Mouse (Mus musculus) forebrain, embryonic 13.5 days (tissue): ENCODE measurements at regions not wholly inside any gene's neighbourhood (a gene's known extent, or its start where the extent isn't known, plus 50 kb on each side); places are given as distances from the start of the nearest gene placed in this dataset.

ENCODE experiments used
- ATAC-seq: fragments of 200-750 bp; cut with Nextera tagmentation; 2 replicates; pipeline ENCODE4 v1.8.0; 2017
- H3K27ac ChIP-seq: fragments of 300-500 bp; sonication (generic); 2 replicates; pipeline ENCODE4 v1.5.1; 2015; ENCODE audit warnings: inconsistent platforms, mild to moderate bottlenecking, moderate library complexity
- H3K27me3 ChIP-seq: fragments of 300-500 bp; sonication (generic); 2 replicates; pipeline ENCODE4 v1.6.1; 2015; ENCODE audit warnings: mild to moderate bottlenecking, inconsistent platforms
- H3K36me3 ChIP-seq: fragments of 300-500 bp; sonication (generic); 2 replicates; pipeline ENCODE4 v1.6.1; 2015; ENCODE audit warnings: mild to moderate bottlenecking, inconsistent platforms; ENCODE audit not compliant: poor library complexity, severe bottlenecking
- H3K4me1 ChIP-seq: fragments of 300-500 bp; sonication (generic); 2 replicates; pipeline ENCODE4 v1.6.1; 2015; ENCODE audit warnings: inconsistent platforms
- H3K4me2 ChIP-seq: fragments of 300-500 bp; sonication (generic); 2 replicates; pipeline ENCODE4 v1.6.1; 2015; ENCODE audit warnings: inconsistent platforms, mild to moderate bottlenecking, moderate library complexity
- H3K4me3 ChIP-seq: fragments of 300-500 bp; sonication (generic); 2 replicates; pipeline ENCODE4 v1.5.1; 2015; ENCODE audit warnings: mild to moderate bottlenecking, inconsistent platforms
- H3K9ac ChIP-seq: fragments of 300-500 bp; sonication (generic); 2 replicates; pipeline ENCODE4 v1.6.1; 2015; ENCODE audit warnings: mild to moderate bottlenecking, inconsistent platforms
- H3K9me3 ChIP-seq: fragments of 300-500 bp; sonication (generic); replicated peaks from 2 replicates; pipeline ENCODE4 v1.6.1; 2016; ENCODE audit warnings: inconsistent platforms
- WGBS: fragments of 180-500 bp; shearing (Covaris S2); methylation state at CpG from one replicate; pipeline ENCODE4 v1.1.7; 2015; 5-methylcytosine and 5-hydroxymethylcytosine counted together

DNA sequence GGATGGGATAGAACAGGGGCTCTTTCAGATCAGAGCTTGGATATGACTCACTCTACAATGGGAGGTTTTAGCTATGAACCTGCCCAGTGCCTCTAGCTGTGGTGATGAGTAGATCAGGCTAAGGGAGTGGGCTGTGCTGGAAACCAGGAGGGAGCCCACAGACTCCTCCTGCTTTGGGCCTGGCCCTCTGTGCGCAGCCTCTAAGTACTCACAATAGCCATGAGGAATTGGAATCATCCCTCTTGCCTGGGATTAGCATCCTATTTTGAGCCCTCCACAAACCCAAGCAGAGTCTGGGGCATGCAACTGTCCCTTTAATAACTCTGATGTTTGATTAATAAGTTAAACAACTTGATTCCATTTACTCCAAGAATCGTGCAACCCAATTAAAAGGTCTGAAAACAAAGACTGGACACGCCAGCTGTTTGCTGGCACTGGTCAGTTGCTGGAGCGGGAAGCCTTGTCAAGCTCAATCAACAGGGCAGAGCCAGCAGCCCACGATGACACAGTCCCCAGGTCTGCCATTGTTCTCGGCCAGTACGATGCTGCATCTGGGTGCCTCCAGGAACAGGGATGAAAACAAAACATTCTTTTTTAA is 88.6 kb upstream of the Gadd45a start:
- Histone ChIP-seq H3K36me3 (no peaks in the 10 kb centered on the region), H3K27ac (no peak overlapping the region), H3K4me1 (no peaks in the 10 kb centered on the region), H3K4me3 (no peak overlapping the region), H3K27me3 (no peaks in the 10 kb centered on the region), H3K9ac (no peak overlapping the region), H3K9me3 (no peaks in the 10 kb centered on the region), H3K4me2 (no peak overlapping the region)
- 37% methylated on average over 7 of the region's 7 CpGs for WGBS
- ATAC-seq, result no peak

DNA sequence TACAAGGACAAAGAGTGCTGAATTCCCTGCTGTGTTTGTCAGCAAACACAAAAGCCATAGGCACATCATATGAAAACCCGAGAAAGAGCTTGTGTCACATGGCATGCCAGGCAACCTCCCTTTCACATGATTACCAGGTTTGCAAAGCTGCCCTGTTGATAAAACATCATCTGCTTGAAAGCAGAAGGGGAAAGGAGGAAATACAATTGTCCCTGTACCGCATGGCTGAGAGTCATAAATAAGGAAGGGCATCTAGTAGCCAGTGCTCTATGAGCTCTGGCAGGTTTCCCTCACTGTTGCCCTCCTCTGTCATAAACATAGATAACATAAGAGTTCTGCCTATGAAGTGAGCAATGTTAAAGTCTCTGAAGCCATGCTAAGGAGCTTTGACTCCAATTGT is 86.8 kb upstream of the Gadd45a start:
- H3K9me3 ChIP-seq, result no peaks in the 10 kb centered on the region
- H3K36me3 ChIP-seq, result no peaks in the 10 kb centered on the region
- no peak overlapping the region for H3K27ac ChIP-seq
- no peak overlapping the region for H3K9ac ChIP-seq
- no peaks in the 10 kb centered on the region for H3K4me1 ChIP-seq
- 55% methylated on average over 2 of the region's 2 CpGs for WGBS
- no peak overlapping the region for H3K4me3 ChIP-seq
- no peak overlapping the region for H3K4me2 ChIP-seq
- H3K27me3 ChIP-seq, result no peaks in the 10 kb centered on the region
- ATAC-seq, result no peak

DNA sequence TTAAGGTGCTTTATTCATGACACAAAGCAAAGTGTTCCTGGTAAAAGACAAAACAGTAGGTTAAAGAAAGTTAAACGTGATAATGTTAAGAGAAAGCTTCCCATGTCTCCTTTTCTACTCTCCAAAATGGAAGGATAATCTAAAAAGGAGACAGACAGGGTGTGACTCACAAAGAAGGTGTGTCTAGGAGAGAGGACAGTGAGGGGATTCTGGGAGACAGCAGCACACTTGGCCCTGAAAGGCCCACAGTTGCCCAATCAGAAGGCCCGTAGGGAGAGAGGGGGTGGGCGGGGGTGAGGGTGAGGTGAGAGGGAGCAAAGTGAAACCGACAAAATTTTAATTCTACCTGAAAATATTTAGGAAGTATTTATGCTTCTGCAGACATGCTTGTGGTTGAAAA is 85.8 kb upstream of the Gadd45a start:
- ATAC-seq, result no peak
- no peaks in the 10 kb centered on the region for H3K9me3 ChIP-seq
- H3K27ac ChIP-seq, result no peak overlapping the region
- no peaks in the 10 kb centered on the region for H3K27me3 ChIP-seq
- WGBS, result 78% methylated on average over 4 of the region's 4 CpGs
- H3K4me2 ChIP-seq, result no peak overlapping the region
- H3K9ac ChIP-seq, result no peak overlapping the region
- no peak overlapping the region for H3K4me3 ChIP-seq
- H3K4me1 ChIP-seq, result no peaks in the 10 kb centered on the region
- H3K36me3 ChIP-seq, result no peaks in the 10 kb centered on the region

DNA sequence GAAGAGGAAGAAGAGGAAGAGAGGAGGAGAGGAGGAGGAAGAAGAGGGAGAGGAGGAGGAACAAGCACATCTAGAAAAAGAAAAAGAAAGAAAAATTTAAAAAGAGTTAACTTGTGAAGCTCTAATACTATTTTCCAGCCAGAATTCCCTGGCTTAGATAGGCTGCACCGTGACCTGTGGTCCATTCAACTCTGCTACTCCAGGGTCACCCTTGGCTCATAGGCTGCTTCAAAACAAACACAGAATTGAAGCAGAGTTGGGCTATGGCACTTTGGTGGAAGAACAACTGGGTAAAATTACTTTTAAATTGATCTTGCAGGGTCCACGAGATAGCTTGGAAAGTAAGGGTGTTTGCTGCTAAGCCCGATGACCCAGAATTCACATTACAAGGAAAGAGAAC is 79.0 kb upstream of the Gadd45a start:
- WGBS, result 79% methylated on average over 3 of the region's 3 CpGs
- Histone ChIP-seq H3K4me2 (no peak overlapping the region), H3K27me3 (no peaks in the 10 kb centered on the region; the same call in 1 of the 2 replicates), H3K27ac (no peak overlapping the region), H3K4me1 (no peaks in the 10 kb centered on the region), H3K36me3 (no peaks in the 10 kb centered on the region), H3K9me3 (no peaks in the 10 kb centered on the region), H3K4me3 (no peak overlapping the region), H3K9ac (no peak overlapping the region)
- no peak for ATAC-seq

DNA sequence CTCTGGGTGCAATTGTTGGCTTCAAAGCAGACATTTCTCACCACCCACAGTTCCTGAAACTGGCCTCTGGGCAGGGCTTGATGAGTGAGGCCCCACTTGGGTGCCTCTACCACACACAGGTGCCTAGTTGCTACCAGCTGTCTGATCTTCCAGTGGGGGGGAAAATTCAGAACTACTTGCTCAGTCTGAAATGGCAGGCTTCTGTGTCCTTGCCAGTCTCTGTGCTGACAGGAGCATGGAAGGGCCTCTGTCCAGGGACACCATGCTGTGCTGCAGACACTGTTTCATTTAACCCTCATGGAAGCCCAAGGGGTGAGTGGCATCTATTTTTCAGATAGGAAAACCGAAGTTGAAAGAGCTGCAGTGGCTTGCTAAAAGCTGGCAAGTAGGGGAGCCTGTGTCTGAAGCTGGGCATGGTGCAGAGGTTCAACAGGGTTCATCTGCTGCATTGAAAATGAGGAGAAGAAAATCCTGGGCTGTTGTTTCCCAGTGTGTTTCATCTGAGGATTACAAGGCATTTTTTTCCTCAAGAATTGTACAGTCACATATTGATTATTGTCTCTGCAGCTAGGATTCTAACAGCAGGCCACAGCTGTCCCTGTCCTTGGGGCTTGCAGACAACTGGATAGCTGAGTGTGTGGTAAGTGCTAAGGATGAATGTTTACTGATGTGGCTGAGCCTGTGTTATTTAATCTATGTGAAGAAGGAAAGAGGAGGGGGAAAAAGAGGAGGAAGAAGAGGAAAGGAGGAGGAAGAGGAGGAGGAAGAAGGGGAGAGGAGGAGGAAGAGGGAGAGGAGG is 78.4 kb upstream of the Gadd45a start:
- Histone ChIP-seq H3K9ac (no peak overlapping the region), H3K27ac (no peak overlapping the region), H3K9me3 (no peaks in the 10 kb centered on the region), H3K4me1 (no peaks in the 10 kb centered on the region), H3K4me2 (no peak overlapping the region), H3K4me3 (no peak overlapping the region), H3K36me3 (no peaks in the 10 kb centered on the region), H3K27me3 (no peaks in the 10 kb centered on the region; the same call in 1 of the 2 replicates)
- 0 out of 2 replicates have a peak, but pooled peaks have one; percentile 12 for ATAC-seq
- 31% methylated on average over 1 of the region's 1 CpGs for WGBS

DNA sequence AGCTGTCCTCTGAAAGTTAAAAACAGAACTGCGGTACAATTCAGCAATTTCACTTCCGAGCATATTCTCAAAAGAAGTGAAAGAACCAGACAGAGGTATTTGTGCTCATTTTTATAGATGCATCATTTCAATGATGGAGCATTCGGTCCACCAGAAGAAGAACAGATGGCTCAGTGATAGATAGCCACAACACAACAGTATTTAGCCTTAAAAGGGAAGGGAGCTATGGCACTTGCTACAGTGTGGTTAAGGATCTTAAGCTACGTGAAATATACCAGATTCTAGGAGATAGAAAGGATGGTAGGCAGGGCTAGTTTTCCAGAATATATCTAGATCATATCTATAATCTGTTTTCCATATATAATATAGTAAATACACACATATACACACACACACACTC is 77.5 kb upstream of the Gadd45a start:
- no peak overlapping the region for H3K9ac ChIP-seq
- H3K27ac ChIP-seq, result no peak overlapping the region
- H3K36me3 ChIP-seq, result no peaks in the 10 kb centered on the region
- no peaks in the 10 kb centered on the region for H3K4me1 ChIP-seq
- no peak overlapping the region for H3K4me3 ChIP-seq
- WGBS, result 76% methylated on average over 4 of the region's 4 CpGs
- no peak for ATAC-seq
- H3K9me3 ChIP-seq, result no peaks in the 10 kb centered on the region
- no peak overlapping the region for H3K4me2 ChIP-seq
- no peaks in the 10 kb centered on the region; the same call in 1 of the 2 replicates for H3K27me3 ChIP-seq

DNA sequence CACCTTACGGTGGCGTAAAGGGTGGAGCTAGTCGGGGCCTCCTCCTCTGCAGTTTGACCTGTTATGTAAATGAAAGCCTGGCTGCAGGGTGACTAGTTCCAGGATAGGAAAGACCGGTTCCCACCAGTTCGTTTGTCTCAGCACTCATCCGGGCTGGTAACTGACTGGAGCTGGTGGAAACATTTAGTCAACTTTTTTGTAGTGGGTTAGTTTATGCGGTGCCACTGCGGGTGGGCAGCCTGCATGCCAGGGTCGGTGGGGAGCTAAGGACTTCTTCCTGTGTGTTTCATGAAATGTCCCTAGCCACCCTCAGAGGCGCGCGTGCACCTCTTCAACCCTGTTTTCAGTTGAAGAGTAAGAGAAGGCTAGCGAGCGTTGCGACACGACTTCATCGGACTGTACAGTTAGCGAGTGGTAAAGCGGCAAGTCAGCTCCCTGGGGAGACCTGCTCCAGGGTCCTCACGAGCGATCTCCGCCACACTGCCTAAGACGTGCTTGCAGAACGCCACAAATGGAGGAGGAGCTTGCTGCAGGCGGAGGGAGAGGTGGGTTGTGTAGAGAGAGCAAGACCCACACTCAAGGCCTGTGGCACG is 76.5 kb upstream of the Gadd45a start:
- 10% methylated on average over 26 of the region's 26 CpGs for WGBS
- ATAC-seq, result peak; percentile 60
- Histone ChIP-seq H3K4me3 (peak overlapping the region; percentile 33), H3K4me2 (peak overlapping the region; percentile 58), H3K27ac (no peak overlapping the region), H3K27me3 (no peaks in the 10 kb centered on the region; the same call in 1 of the 2 replicates), H3K4me1 (no peaks in the 10 kb centered on the region), H3K9me3 (no peaks in the 10 kb centered on the region), H3K9ac (peak overlapping the region; percentile 48; the same call in 1 of the 2 replicates), H3K36me3 (no peaks in the 10 kb centered on the region)

DNA sequence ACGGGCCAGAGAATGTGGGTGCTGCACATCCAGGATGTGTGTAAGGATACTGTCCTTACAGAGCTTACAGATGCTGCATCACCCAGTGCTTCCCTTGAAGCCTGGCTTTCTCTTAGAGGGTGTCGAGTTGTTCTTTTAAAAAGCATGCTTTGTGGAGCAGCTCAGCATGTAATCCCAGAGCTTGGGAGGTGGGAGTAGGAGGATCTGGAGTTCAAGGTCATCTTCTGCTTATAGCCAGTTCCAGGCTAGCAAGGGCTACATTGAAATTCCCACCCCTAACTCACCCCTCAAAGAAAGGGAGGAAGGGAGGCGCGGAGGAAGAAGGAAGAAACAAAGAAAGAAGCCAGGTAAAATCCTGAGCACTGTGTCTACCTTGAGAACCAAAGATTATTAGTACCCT is 76.0 kb upstream of the Gadd45a start:
- H3K9ac ChIP-seq, result no peak overlapping the region
- no peaks in the 10 kb centered on the region for H3K4me1 ChIP-seq
- no peaks in the 10 kb centered on the region for H3K9me3 ChIP-seq
- H3K4me3 ChIP-seq, result no peak overlapping the region
- no peaks in the 10 kb centered on the region; the same call in 1 of the 2 replicates for H3K27me3 ChIP-seq
- ATAC-seq, result no peak
- H3K36me3 ChIP-seq, result no peaks in the 10 kb centered on the region
- no peak overlapping the region for H3K4me2 ChIP-seq
- H3K27ac ChIP-seq, result no peak overlapping the region
- 61% methylated on average over 4 of the region's 4 CpGs for WGBS

DNA sequence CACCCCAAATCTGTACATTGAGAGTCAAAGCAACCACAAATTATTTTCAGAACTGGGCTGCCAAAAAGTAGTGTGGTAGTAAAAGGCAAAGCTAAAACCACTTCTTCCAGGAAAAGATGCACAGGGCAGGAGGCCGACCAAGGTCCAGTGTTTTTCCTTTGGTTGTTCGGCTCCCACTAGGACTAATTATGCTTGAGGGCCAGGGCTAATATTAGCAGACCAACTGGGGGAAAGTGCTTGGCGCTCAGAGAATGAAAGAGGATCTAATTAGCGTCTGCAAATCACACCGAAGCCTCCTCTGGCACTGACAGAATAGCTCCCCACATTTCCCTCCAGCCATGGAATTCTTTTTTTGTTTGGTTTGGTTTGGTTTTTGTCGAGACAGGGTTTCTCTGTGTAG is 75.1 kb upstream of the Gadd45a start:
- H3K27ac ChIP-seq, result no peak overlapping the region
- H3K4me1 ChIP-seq, result no peaks in the 10 kb centered on the region
- no peaks in the 10 kb centered on the region for H3K36me3 ChIP-seq
- 15% methylated on average over 6 of the region's 6 CpGs for WGBS
- no peak overlapping the region for H3K9ac ChIP-seq
- no peaks in the 10 kb centered on the region for H3K9me3 ChIP-seq
- H3K4me3 ChIP-seq, result no peak overlapping the region
- H3K27me3 ChIP-seq, result no peaks in the 10 kb centered on the region; the same call in 1 of the 2 replicates
- ATAC-seq, result no peak
- no peak overlapping the region for H3K4me2 ChIP-seq

DNA sequence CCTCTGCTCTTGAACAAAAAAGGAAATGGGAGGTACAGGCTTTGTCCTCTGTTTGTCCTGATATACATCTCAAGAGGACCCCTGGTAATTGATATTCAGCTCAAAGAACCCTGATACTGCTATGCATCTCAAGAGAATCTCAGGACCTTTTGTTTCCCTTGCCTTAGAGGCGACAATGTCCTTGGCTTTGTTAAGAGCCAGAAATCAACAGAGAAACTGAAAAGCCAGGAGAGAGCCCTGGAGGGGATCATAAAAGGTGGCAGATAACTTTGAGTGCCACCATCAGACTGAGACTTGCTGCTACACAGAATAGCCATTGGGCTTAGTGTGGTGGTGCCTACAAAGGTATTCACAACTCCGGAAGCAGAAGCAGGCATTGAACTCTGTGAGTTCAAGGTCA is 74.3 kb upstream of the Gadd45a start:
- no peak for ATAC-seq
- no peak overlapping the region for H3K4me3 ChIP-seq
- H3K9ac ChIP-seq, result no peak overlapping the region
- H3K4me2 ChIP-seq, result no peak overlapping the region
- no peaks in the 10 kb centered on the region for H3K27me3 ChIP-seq
- 62% methylated on average over 2 of the region's 2 CpGs for WGBS
- no peaks in the 10 kb centered on the region for H3K36me3 ChIP-seq
- no peaks in the 10 kb centered on the region for H3K4me1 ChIP-seq
- H3K9me3 ChIP-seq, result no peaks in the 10 kb centered on the region
- H3K27ac ChIP-seq, result no peak overlapping the region

DNA sequence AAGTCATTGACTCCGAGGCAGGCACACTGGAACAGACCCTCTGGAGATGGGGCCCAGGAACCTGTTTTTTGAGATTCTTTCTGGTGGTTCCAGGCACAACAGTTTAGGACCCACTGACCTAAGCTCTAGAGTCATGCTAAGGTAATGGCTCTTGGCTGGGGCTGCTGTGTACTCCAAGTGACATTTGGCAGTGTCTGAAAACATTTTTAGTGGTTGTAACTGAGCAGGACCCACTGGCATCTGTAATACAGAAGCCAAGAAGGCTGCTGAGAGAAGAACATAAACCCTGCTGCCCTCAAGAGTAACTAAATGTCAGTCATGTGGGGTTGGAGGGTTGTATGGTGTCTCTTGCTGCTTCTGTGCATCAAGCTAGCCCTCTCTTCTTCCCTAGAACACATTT is 73.1 kb upstream of the Gadd45a start:
- Histone ChIP-seq H3K36me3 (no peaks in the 10 kb centered on the region), H3K4me3 (no peak overlapping the region), H3K9me3 (no peaks in the 10 kb centered on the region), H3K4me1 (no peaks in the 10 kb centered on the region), H3K9ac (no peak overlapping the region), H3K27me3 (no peaks in the 10 kb centered on the region), H3K4me2 (no peak overlapping the region), H3K27ac (no peak overlapping the region)
- 82% methylated on average over 1 of the region's 1 CpGs for WGBS
- ATAC-seq, result no peak

DNA sequence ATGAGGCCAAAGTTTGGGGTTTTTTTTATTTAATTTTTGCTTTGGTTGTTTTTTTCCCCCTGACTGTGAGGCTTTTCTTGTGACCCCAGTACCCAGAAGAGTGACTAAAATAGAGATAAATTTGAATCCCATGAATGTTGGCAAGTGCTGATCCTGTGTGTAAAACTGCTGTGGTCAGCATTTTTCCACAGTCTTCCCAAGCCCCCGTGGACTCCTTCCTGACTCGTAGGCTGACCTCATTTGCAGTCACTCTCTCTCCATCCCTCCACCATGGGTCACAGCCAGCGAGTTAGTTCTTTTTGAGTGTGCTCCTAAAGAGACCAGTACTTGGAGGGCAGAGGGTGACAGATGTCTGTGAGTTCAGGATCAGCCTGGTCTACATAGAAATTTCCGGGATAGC is 72.5 kb upstream of the Gadd45a start:
- Histone ChIP-seq H3K9me3 (no peaks in the 10 kb centered on the region), H3K9ac (no peak overlapping the region), H3K27ac (no peak overlapping the region), H3K36me3 (no peaks in the 10 kb centered on the region), H3K4me2 (no peak overlapping the region), H3K4me1 (no peaks in the 10 kb centered on the region), H3K27me3 (no peaks in the 10 kb centered on the region), H3K4me3 (no peak overlapping the region)
- WGBS, result 67% methylated on average over 4 of the region's 4 CpGs
- ATAC-seq, result no peak
